Mouse (Mus musculus) midbrain, embryonic 11.5 days (tissue): ENCODE data around the gene Igfbp5. TPM values are rescaled to one million over a fixed set of nuclear protein-coding genes. Genes with fewer than 3 reads are reported as not detected.

Experiments used
- ATAC-seq: fragments of 200-750 bp; cut with Nextera tagmentation; 2 replicates; pipeline ENCODE4 v1.8.0; 2017; ENCODE audit warnings: moderate TSS enrichment, moderate library complexity; ENCODE audit not compliant: low FRiP score
- DNase-seq: peaks from one replicate; pipeline ENCODE4 v3.0.0; 2015; ENCODE audit warnings: low spot score; ENCODE audit errors: missing footprints
- H3K27ac ChIP-seq: fragments of 300-500 bp; sonication (generic); 2 replicates; pipeline ENCODE4 v1.5.1; 2014; ENCODE audit warnings: low read depth, low read length
- H3K27me3 ChIP-seq: fragments of 300-500 bp; sonication (generic); 2 replicates; pipeline ENCODE4 v1.6.1; 2014; ENCODE audit warnings: mild to moderate bottlenecking, low read length, moderate library complexity, mixed read lengths; ENCODE audit not compliant: control insufficient read depth, insufficient read depth
- H3K36me3 ChIP-seq: fragments of 300-500 bp; sonication (generic); 2 replicates; pipeline ENCODE4 v1.6.1; 2014; ENCODE audit warnings: mild to moderate bottlenecking, low read length, moderate library complexity, mixed read lengths; ENCODE audit not compliant: control insufficient read depth, insufficient read depth
- H3K4me1 ChIP-seq: fragments of 300-500 bp; sonication (generic); 2 replicates; pipeline ENCODE4 v1.6.1; 2014; ENCODE audit warnings: low read length; ENCODE audit not compliant: control insufficient read depth, insufficient read depth
- H3K4me2 ChIP-seq: fragments of 300-500 bp; sonication (generic); 2 replicates; pipeline ENCODE4 v1.6.1; 2014; ENCODE audit warnings: mild to moderate bottlenecking, moderate library complexity
- H3K4me3 ChIP-seq: fragments of 300-500 bp; sonication (generic); 2 replicates; pipeline ENCODE4 v1.5.1; 2014; ENCODE audit warnings: low read depth, low read length
- H3K9ac ChIP-seq: fragments of 300-500 bp; sonication (generic); 2 replicates; pipeline ENCODE4 v1.6.1; 2014; ENCODE audit warnings: low read length
- H3K9me3 ChIP-seq: fragments of 300-500 bp; sonication (generic); 2 replicates; pipeline ENCODE4 v1.6.1; 2016; ENCODE audit warnings: low read length; ENCODE audit not compliant: control insufficient read depth
- WGBS: fragments of 180-500 bp; shearing (Covaris S2); extraction: QIAGEN DNeasy Blood & Tissue Kit; methylation state at CpG from one replicate; pipeline ENCODE4 v1.1.7; 2014; 5-methylcytosine and 5-hydroxymethylcytosine counted together
- polyA plus RNA-seq: library from polyadenylated mRNA; unstranded; fragments of >200 nt; fragmentation: Nextera tagmentation; extraction: Ambion mirVana; gene quantifications from 2 replicates; pipeline ENCODE4 v1.2.1, GENCODE M21; 2014

The Igfbp5 gene
- polyA plus RNA-seq, 1 experiment from 2014 or later = 24.6 TPM

GRCm38 (mm10) chr1:72857142-72857541 lies 17.5 kb downstream of the Igfbp5 start:
- Histone ChIP-seq H3K4me3 (no peak overlapping the region), H3K9me3 (no peaks in the 10 kb centered on the region), H3K9ac (no peak overlapping the region), H3K27ac (no peak overlapping the region), H3K4me2 (no peak overlapping the region), H3K36me3 (peaks cover 4% of the 10 kb centered on the region), H3K27me3 (no peaks in the 10 kb centered on the region), H3K4me1 (peaks cover 8% of the 10 kb centered on the region)
- ATAC-seq (no peak), DNase-seq (peak; percentile 82)
- WGBS = 92% methylated on average over 7 of the region's 7 CpGs

GRCm38 (mm10) chr1:72856209-72856909 lies 18.3 kb downstream of the Igfbp5 start:
- Histone ChIP-seq H3K4me1 (peaks cover 8% of the 10 kb centered on the region), H3K9me3 (no peaks in the 10 kb centered on the region), H3K4me3 (no peak overlapping the region), H3K4me2 (no peak overlapping the region), H3K27me3 (no peaks in the 10 kb centered on the region), H3K9ac (no peak overlapping the region), H3K27ac (no peak overlapping the region), H3K36me3 (peaks cover 8% of the 10 kb centered on the region)
- no peak for ATAC-seq
- 84% methylated on average over 19 of the region's 19 CpGs for whole genome bisulfite sequencing
- peak; percentile 71 for DNase-seq

GRCm38 (mm10) chr1:72855729-72856128 lies 19.0 kb downstream of the Igfbp5 start:
- no peak overlapping the region for H3K4me2 ChIP-seq
- H3K9me3 ChIP-seq = no peaks in the 10 kb centered on the region
- H3K27ac ChIP-seq = no peak overlapping the region
- H3K9ac ChIP-seq = no peak overlapping the region
- H3K27me3 ChIP-seq = no peaks in the 10 kb centered on the region
- peaks cover 8% of the 10 kb centered on the region for H3K4me1 ChIP-seq
- 88% methylated on average over 10 of the region's 10 CpGs for WGBS
- H3K36me3 ChIP-seq = peaks cover 11% of the 10 kb centered on the region
- no peak overlapping the region for H3K4me3 ChIP-seq
- DNase-seq (peak; percentile 71), ATAC-seq (no peak)

GRCm38 (mm10) chr1:72854337-72855237 lies 20.1 kb downstream of the Igfbp5 start:
- H3K4me3 ChIP-seq = no peak overlapping the region
- H3K27me3 ChIP-seq = no peaks in the 10 kb centered on the region
- H3K9me3 ChIP-seq = no peaks in the 10 kb centered on the region
- peaks cover 14% of the 10 kb centered on the region for H3K36me3 ChIP-seq
- H3K9ac ChIP-seq = no peak overlapping the region
- DNase-seq = peak; percentile 97
- H3K4me1 ChIP-seq = peaks cover 8% of the 10 kb centered on the region
- 60% methylated on average over 10 of the region's 10 CpGs for WGBS
- H3K4me2 ChIP-seq = no peak overlapping the region
- no peak overlapping the region for H3K27ac ChIP-seq
- ATAC-seq = peak; percentile 59; the same call in 1 of the 2 replicates

DNA sequence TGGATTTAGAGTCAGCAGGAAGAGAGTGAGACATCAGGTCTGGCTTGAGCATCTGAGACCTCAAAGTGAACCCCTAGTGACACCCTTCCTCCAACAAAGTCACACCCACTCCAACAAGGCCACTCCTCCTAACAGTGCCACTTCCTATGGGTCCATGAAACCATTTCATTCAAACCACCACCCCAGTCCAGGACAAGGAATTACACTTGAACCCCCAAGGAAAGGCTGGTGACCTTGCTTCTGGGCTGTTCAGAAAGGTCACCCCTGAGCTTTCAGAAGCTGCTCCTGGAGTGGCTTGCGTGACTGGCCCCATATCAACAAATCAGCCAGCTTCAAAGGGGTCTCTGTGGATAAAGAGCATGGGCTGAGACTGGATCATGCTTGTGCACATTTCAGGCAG lies 20.9 kb downstream of the Igfbp5 start:
- no peak overlapping the region for H3K27ac ChIP-seq
- H3K4me3 ChIP-seq = no peak overlapping the region
- no peaks in the 10 kb centered on the region for H3K27me3 ChIP-seq
- ATAC-seq (no peak), DNase-seq (peak; percentile 76)
- H3K9me3 ChIP-seq = no peaks in the 10 kb centered on the region
- peaks cover 19% of the 10 kb centered on the region for H3K36me3 ChIP-seq
- no peak overlapping the region for H3K4me2 ChIP-seq
- H3K4me1 ChIP-seq = peaks cover 4% of the 10 kb centered on the region
- no peak overlapping the region for H3K9ac ChIP-seq
- WGBS = 96% methylated on average over 1 of the region's 1 CpGs

DNA sequence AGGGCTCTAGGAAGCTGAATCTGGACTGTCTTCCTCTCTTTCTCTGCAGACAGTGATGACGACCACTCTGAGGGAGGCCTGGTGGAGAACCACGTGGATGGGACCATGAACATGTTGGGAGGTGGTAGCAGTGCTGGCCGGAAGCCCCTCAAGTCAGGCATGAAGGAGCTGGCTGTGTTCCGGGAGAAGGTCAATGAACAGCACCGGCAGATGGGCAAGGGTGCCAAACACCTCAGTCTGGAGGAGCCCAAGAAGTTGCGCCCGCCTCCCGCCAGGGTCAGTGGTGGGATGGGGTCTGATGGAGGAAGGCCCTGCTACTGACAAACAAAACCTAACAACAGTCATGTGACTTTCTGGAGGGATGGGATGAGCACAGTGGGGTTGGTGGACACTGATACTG lies 25.6 kb downstream of the Igfbp5 start:
- no peaks in the 10 kb centered on the region for H3K9me3 ChIP-seq
- H3K4me2 ChIP-seq = no peak overlapping the region
- DNase-seq (no peak), ATAC-seq (no peak)
- H3K27me3 ChIP-seq = no peaks in the 10 kb centered on the region
- no peak overlapping the region for H3K4me3 ChIP-seq
- no peak overlapping the region for H3K9ac ChIP-seq
- 91% methylated on average over 8 of the region's 8 CpGs for WGBS
- peaks cover 19% of the 10 kb centered on the region for H3K36me3 ChIP-seq
- no peak overlapping the region for H3K27ac ChIP-seq
- no peaks in the 10 kb centered on the region for H3K4me1 ChIP-seq

DNA sequence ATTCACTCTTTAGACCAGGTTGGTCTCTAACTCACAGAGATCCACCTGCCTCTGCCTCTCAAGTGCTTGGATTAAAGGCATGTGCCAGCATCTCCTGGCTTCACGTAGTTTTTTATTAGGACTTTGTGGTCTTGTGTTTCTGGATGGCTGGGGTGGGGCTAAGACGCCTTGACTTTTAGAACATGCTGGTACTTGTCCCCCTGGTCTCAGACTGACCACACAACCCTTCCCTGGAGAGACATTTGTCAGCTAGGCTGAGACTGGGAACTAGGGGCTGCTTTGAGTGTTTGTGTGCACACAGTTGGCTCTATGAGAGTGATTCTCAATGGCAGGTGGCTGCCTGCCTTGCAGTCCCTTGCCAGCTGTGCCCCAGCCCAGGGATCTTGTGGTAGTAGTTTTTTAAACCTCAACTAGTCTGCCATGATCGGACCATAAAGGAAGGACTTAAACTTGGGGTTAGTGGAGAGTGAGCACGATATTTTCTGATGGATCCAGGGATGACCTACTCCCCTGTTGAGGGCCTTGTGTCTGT lies 26.8 kb downstream of the Igfbp5 start:
- H3K27ac ChIP-seq = no peak overlapping the region
- H3K27me3 ChIP-seq = no peaks in the 10 kb centered on the region
- no peaks in the 10 kb centered on the region for H3K4me1 ChIP-seq
- H3K4me2 ChIP-seq = no peak overlapping the region
- no peak overlapping the region for H3K4me3 ChIP-seq
- H3K9ac ChIP-seq = no peak overlapping the region
- DNase-seq (no peak), ATAC-seq (no peak)
- 93% methylated on average over 4 of the region's 4 CpGs for WGBS
- no peaks in the 10 kb centered on the region for H3K9me3 ChIP-seq
- H3K36me3 ChIP-seq = peaks cover 22% of the 10 kb centered on the region

- Histone ChIP-seq H3K27ac (no peak overlapping the region), H3K4me1 (no peaks in the 10 kb centered on the region), H3K27me3 (no peaks in the 10 kb centered on the region), H3K4me2 (no peak overlapping the region), H3K4me3 (no peak overlapping the region), H3K36me3 (peaks cover 10% of the 10 kb centered on the region), H3K9ac (no peak overlapping the region), H3K9me3 (no peaks in the 10 kb centered on the region)
- no peak for ATAC-seq
- DNase-seq = no peak
- WGBS = 91% methylated on average over 6 of the region's 6 CpGs
Measured at GRCm38 (mm10) chr1:72844675-72845074, 30.0 kb downstream of the Igfbp5 start.
